ENCODE assay signal across 21 mouse cellular contexts in genomic region chr14:120685263-120685662, GRCm38 (mm10).
DNase-seq lines count a peak whose midpoint lies in the region; ATAC-seq and TF ChIP-seq lines count a peak whose summit lies in the region.
"Had no signal": no experiment of that assay in that cellular context is flagged by ENCODE, and none has a peak within 500 bp of the region (broad histone marks: within the 10 kb centered on the region; RNA-seq: fewer than 3 reads in every experiment).

No protein-coding gene starts in this region.

- DNase-seq in hindbrain, embryonic 14.5 days (ENCODE audit: low spot score) = no peak
- no peak for DNase-seq in lung, adult 2 months
- DNase-seq in thymus, postnatal 4 days = peak; percentile 15
- no peak for DNase-seq in thymus, postnatal 0 days (ENCODE audit: low spot score)
- no peak for DNase-seq in kidney, postnatal 14 days
- DNase-seq: adrenal gland, postnatal 36 days; cerebellum, adult 11-12 months; cerebellum, postnatal 10 days; kidney, adult 9 months; kidney, postnatal 25 days; liver, postnatal 0 days; right cerebral cortex, adult 18-20 months had no signal

- no peaks in the 10 kb centered on the region for H3K27me3 ChIP-seq in hindbrain, embryonic 13.5 days
- H3K27me3 ChIP-seq in hindbrain, embryonic 14.5 days (ENCODE audit: control insufficient read depth, insufficient read depth, low read length) = no peaks in the 10 kb centered on the region
- no peaks in the 10 kb centered on the region for H3K27me3 ChIP-seq in lung, embryonic 16.5 days (ENCODE audit: control insufficient read depth, insufficient read depth, low read depth, low read length)
- H3K27me3 ChIP-seq: embryonic facial prominence, embryonic 12.5 days; limb, embryonic 12.5 days had no signal

- H3K4me2 ChIP-seq in hindbrain, embryonic 13.5 days = no peak overlapping the region
- H3K4me2 ChIP-seq in hindbrain, embryonic 14.5 days (replicated peaks) = no peak overlapping the region
- no peak overlapping the region; the same call in 1 of the 2 replicates for H3K4me2 ChIP-seq in lung, embryonic 16.5 days (ENCODE audit: low read depth, low read length)
- H3K4me2 ChIP-seq: embryonic facial prominence, embryonic 12.5 days; limb, embryonic 12.5 days; liver, embryonic 11.5 days; midbrain, embryonic 11.5 days had no signal

- no peaks in the 10 kb centered on the region for H3K4me1 ChIP-seq in hindbrain, embryonic 13.5 days (replicated peaks)
- H3K4me1 ChIP-seq in hindbrain, embryonic 14.5 days (replicated peaks; ENCODE audit: control insufficient read depth, insufficient read depth, low read length) = no peaks in the 10 kb centered on the region
- H3K4me1 ChIP-seq in lung, embryonic 16.5 days (replicated peaks; ENCODE audit: control insufficient read depth, insufficient read depth, low read length) = peaks cover 10% of the 10 kb centered on the region
- H3K4me1 ChIP-seq in lung, adult 2 months (ENCODE audit: control insufficient read depth, insufficient read depth, low read length) = no peaks in the 10 kb centered on the region
- H3K4me1 ChIP-seq: embryonic facial prominence, embryonic 12.5 days; heart, embryonic 10.5 days; limb, embryonic 12.5 days had no signal

- ATAC-seq in hindbrain, embryonic 13.5 days (ENCODE audit: low FRiP score) = no peak
- ATAC-seq in hindbrain, embryonic 14.5 days (ENCODE audit: low FRiP score) = no peak
- ATAC-seq in lung, embryonic 16.5 days (ENCODE audit: low read depth) = peak; percentile 80
- ATAC-seq: intestine, embryonic 16.5 days; liver, postnatal 0 days had no signal

- H3K27ac ChIP-seq in hindbrain, embryonic 13.5 days = 0 out of 2 replicates have a peak overlapping the region, but pooled peaks have one; percentile 5
- no peak overlapping the region for H3K27ac ChIP-seq in hindbrain, embryonic 14.5 days
- no peak overlapping the region for H3K27ac ChIP-seq in lung, embryonic 16.5 days (ENCODE audit: low read length)
- H3K27ac ChIP-seq: embryonic facial prominence, embryonic 12.5 days; heart, embryonic 10.5 days; layer of hippocampus, adult 2 months; limb, embryonic 12.5 days had no signal

- TF ChIP-seq CTCF in lung, adult 2 months (IDR thresholded peaks at IDR 0.05; ENCODE audit: insufficient read depth, low read length) = no peak

- TF ChIP-seq POLR2A in lung, adult 2 months (IDR thresholded peaks at IDR 0.05; ENCODE audit: borderline replicate concordance, extremely low read depth, low read depth, low read length) = no peak

- H3K9ac ChIP-seq in hindbrain, embryonic 13.5 days = no peak overlapping the region
- H3K9ac ChIP-seq in hindbrain, embryonic 14.5 days = no peak overlapping the region
- H3K9ac ChIP-seq in lung, embryonic 16.5 days (ENCODE audit: low read length) = no peak overlapping the region
- H3K9ac ChIP-seq: embryonic facial prominence, embryonic 12.5 days; limb, embryonic 12.5 days; liver, postnatal 0 days had no signal

- H3K36me3 ChIP-seq in hindbrain, embryonic 13.5 days = no peaks in the 10 kb centered on the region
- H3K36me3 ChIP-seq in hindbrain, embryonic 14.5 days (replicated peaks; ENCODE audit: control insufficient read depth, insufficient read depth) = no peaks in the 10 kb centered on the region
- H3K36me3 ChIP-seq in lung, embryonic 16.5 days (ENCODE audit: control insufficient read depth, insufficient read depth, low read length) = no peaks in the 10 kb centered on the region
- H3K36me3 ChIP-seq: embryonic facial prominence, embryonic 12.5 days; heart, embryonic 10.5 days; limb, embryonic 12.5 days had no signal

- no peaks in the 10 kb centered on the region for H3K9me3 ChIP-seq in hindbrain, embryonic 13.5 days
- no peaks in the 10 kb centered on the region for H3K9me3 ChIP-seq in hindbrain, embryonic 14.5 days (ENCODE audit: control insufficient read depth, low read length)
- H3K9me3 ChIP-seq in lung, embryonic 16.5 days (ENCODE audit: control insufficient read depth, low read length) = no peaks in the 10 kb centered on the region
- H3K9me3 ChIP-seq: heart, embryonic 10.5 days; limb, embryonic 12.5 days had no signal

- no peak overlapping the region for H3K4me3 ChIP-seq in hindbrain, embryonic 13.5 days
- no peak overlapping the region for H3K4me3 ChIP-seq in hindbrain, embryonic 14.5 days (replicated peaks; ENCODE audit: low read length)
- H3K4me3 ChIP-seq in lung, embryonic 16.5 days (ENCODE audit: low read length) = no peak overlapping the region
- H3K4me3 ChIP-seq in lung, adult 2 months (replicated peaks; ENCODE audit: extremely low read depth, low read depth, low read length) = no peak overlapping the region
- H3K4me3 ChIP-seq: embryonic facial prominence, embryonic 12.5 days; heart, embryonic 10.5 days; layer of hippocampus, adult 2 months; limb, embryonic 12.5 days had no signal

- 82% methylated on average over 4 of the region's 4 CpGs for WGBS in hindbrain, embryonic 13.5 days
- 86% methylated on average over 4 of the region's 4 CpGs for WGBS in hindbrain, embryonic 14.5 days
- 46% methylated on average over 4 of the region's 4 CpGs for WGBS in lung, embryonic 16.5 days
- WGBS in lung, adult 2 months = 72% methylated on average over 4 of the region's 4 CpGs
